Mouse (Mus musculus): ENCODE data around the gene Cfap161.

Cfap161 gene

DNA sequence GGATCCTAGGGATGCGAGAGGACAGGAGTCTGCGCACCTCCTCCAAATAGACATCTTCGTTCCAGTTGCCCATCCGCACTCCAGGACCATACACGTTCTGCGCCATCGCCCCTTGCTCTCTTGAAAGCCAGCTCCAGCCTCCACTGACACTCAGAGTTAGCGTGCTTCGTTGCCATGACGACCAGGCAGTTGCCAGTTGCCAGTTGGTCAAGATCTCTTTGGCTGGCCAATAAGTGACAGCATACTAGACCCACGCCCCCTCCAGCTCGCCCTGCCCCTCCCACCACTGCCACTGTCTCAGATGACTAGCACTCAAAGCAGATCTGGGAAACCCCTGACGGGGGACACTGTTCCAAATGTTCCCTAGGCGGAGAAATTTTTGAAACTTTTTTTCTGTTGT lies at the start of gene Cfap161:
TSS of gene Cfap161 (minus strand) at position 176 of the 400 bp plus-strand sequence.
- peak; percentile 17 for DNase-seq (ENCODE audit: low spot score)

- no peak for DNase-seq (ENCODE audit: low spot score)
Observed at GRCm38 (mm10) chr7:83842486-83843259, 48.0 kb upstream of the Cfap161 start.

GRCm38 (mm10) chr7:83840076-83840475 lies 45.4 kb upstream of the Cfap161 start:
- no peak for DNase-seq (ENCODE audit: low spot score)

GRCm38 (mm10) chr7:83838525-83839224 lies 44.0 kb upstream of the Cfap161 start:
- no peak for DNase-seq (ENCODE audit: low spot score)

GRCm38 (mm10) chr7:83829355-83829754 lies 34.7 kb upstream of the Cfap161 start:
- no peak for DNase-seq (ENCODE audit: low spot score)

GRCm38 (mm10) chr7:83827402-83828076 lies 32.9 kb upstream of the Cfap161 start:
- no peak for DNase-seq (ENCODE audit: low spot score)

- peak; percentile 25 for DNase-seq (ENCODE audit: low spot score)
Observed at GRCm38 (mm10) chr7:83826808-83827207, 32.1 kb upstream of the Cfap161 start.

GRCm38 (mm10) chr7:83821951-83822350 lies 27.3 kb upstream of the Cfap161 start:
- DNase-seq (ENCODE audit: low spot score) = no peak

- no peak for DNase-seq (ENCODE audit: low spot score)
Observed at GRCm38 (mm10) chr7:83816886-83817285, 22.2 kb upstream of the Cfap161 start.

DNA sequence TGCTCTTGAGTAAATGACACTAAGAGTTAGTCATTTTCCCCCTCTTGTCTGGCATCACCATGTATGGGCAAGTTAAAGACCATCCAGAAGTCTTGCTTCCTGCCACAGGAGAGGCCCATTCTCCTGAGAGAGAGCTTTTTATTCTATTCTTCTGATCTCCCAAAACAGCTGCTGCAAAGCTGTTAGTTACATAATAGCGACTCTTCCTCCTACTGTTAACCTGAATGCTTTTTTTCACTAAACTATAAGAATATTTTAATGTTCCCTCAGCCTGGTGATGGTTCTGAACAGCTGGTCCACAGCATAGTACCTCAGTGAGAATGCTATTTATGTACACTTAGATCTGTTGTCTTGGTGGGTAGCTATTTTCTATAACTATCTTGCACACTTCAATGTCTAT lies 21.0 kb upstream of the Cfap161 start:
- DNase-seq (ENCODE audit: low spot score) = no peak

DNA sequence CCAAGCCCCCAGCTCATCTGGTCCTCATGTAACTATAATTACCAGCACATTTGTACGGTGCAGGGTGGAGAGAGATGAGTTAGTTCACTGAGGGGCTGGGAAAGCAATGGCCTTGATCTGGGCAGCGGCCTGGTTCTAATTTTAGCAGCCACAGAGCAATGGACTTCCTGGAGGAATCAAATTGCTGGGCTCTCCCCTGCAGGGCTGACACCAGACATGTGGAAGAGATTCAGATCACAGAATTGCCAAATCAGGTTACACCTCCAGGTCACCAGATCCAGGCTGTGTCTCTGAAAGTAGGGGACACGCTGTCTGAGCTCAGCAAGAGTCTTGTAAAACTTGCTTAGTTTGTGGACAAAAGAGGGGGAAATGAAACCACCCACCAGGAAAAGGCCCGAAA lies 19.3 kb upstream of the Cfap161 start:
- peak; percentile 53 for DNase-seq (ENCODE audit: low spot score)

DNA sequence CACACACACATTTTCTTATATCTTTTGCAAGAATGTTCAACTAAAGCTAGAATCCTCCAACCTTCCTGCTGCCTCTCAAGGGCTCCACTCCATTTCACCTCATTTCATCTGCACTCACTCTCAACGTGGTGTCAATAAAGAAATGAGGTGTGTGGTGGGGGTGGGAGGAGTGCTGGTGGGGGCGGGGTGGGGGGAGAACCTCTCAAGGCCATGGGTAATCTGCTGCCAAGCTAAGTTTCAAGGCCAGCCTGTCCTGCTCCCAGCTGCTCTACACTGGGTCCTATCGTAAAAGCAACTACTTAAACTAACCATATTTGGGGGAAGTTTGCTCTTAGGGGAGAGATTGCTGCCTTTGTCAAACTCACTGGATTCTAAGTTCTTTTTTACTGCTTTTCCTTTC lies 18.8 kb upstream of the Cfap161 start:
- DNase-seq (ENCODE audit: low spot score) = no peak

- no peak for DNase-seq (ENCODE audit: low spot score)
Observed at GRCm38 (mm10) chr7:83813016-83813415, 18.3 kb upstream of the Cfap161 start.

DNA sequence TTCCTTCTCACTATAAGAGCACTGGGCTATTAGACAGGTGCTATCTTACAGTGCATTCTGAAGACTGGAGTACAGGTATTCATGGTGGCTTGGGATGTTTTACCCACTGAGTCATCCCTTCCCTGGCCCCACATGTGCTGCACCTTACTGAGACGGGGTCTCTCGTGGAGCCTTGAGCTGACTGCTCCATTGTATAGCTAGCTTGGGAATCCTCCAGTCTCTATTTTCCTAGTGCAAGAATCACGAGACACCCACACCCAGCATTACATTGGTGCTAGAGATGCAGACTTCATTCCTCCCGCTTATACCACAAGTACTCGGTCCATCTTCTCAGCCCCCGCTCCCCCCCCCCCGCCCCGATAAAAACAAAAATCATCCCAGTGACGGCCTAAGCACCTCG lies 17.9 kb upstream of the Cfap161 start:
- no peak for DNase-seq (ENCODE audit: low spot score)

DNA sequence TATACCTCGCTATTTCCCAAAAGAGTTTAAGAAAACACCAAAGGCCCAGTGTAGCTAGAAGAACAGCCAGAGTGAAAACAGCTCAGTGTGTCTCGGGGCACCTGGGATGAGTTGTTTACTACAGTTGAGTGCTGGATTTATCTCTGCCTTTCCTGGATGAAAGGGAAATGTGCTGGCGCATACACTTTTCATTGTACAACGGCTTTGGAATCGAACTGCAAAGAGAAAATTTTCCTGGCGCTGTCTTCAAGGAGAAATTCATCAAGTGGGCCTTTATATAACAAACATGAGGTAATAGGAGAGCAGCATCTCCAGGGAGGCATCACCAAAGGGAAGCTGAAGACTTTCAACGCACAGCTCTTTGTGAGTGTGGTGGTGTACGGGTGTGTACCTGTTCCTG lies 17.2 kb upstream of the Cfap161 start:
- peak; percentile 58 for DNase-seq (ENCODE audit: low spot score)

DNA sequence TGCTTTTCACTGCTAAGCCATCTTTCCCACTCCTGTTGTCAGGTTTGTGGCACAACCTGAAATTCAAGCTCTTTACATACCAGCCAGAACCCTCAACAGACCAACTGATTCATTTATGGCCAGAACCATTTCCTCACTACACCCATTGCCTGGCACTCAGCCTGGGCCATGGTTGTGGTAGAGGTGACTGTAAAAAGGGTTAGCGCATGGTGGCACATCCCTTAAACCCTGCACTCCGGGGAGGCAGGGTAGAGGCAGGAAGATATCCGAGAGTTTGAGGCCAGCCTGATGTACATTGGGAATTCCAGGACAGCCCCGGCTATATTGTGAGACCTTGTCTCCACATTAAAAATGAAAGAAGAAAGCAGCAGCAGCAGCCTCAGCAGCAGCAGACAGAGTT lies 16.8 kb upstream of the Cfap161 start:
- DNase-seq (ENCODE audit: low spot score) = no peak

GRCm38 (mm10) chr7:83810141-83811100 lies 15.7 kb upstream of the Cfap161 start:
- DNase-seq (ENCODE audit: low spot score) = peak; percentile 76

DNA sequence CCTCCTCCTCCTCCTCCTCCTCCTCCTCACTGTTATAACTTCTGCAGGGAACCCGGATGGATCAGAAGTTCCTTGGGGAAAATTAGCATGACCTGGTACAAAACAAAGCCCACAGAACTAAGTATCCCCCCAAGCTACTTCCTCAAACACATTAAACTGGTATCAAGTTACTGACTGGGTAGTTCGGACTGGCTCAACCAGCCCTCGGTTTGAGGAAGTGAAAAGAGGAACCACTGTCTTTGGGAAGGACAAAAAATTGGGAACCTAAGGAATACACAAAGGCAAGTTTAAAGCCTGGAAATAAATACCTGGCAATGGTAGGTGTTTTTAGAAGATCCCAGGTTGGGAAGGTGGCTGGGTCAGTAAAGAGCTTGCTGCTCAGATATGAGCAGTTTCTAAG lies 15.0 kb upstream of the Cfap161 start:
- DNase-seq (ENCODE audit: low spot score) = no peak

DNA sequence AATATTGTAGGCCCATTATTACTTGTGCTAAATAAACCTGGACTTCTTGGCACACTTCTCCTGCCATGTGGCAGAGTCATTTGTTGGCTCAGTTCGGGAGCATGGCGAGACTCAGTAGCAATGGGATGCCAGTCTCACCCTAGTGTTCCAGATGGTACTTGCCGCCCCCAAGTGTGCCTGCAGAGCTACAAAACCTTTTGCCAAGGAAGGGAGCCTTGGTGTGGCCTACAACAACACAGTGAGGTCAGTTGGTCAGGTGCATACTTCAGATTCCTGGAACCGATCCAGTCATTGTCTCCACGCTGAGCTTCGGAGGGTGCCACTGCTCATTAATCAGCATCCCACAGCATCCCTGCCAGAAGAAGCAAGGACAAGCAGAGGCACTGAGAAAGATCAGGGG lies 14.4 kb upstream of the Cfap161 start:
- peak; percentile 53 for DNase-seq (ENCODE audit: low spot score)

GRCm38 (mm10) chr7:83806934-83807333 lies 12.3 kb upstream of the Cfap161 start:
- no peak for DNase-seq (ENCODE audit: low spot score)

- DNase-seq (ENCODE audit: low spot score) = no peak
Observed at GRCm38 (mm10) chr7:83803777-83804176, 9.1 kb upstream of the Cfap161 start.

- DNase-seq (ENCODE audit: low spot score) = peak; percentile 48
Observed at GRCm38 (mm10) chr7:83802509-83802908, 7.8 kb upstream of the Cfap161 start.

Data from lung, postnatal 25 days (tissue).